ENCODE assay signal across 14 mouse cellular contexts in the genomic region with DNA sequence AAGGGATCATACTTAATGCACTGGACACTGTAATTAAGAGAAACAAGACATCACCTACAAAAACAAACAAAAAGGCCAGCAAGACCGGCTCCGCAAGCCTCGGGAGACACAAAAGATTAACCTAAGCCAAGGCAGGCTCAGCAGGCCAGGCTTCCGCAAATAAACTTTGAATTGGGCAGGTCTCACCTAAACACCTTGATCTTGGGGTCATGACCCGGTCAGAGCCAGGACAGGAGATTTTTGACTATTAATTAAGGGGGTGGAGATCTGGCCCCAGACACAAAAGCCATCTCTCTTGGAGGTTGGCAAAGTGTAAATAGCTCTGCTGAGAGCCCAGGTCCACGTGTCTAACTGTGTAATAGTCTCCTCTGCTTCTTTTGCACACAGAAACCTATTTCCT. TPM values are rescaled to one million over a fixed set of nuclear protein-coding genes. Genes with fewer than 3 reads are reported as not detected.
DNase-seq lines count a peak whose midpoint lies in the region; ATAC-seq and TF ChIP-seq lines count a peak whose summit lies in the region.
"Had no signal": no experiment of that assay in that cellular context is flagged by ENCODE, and none has a peak within 500 bp of the region (broad histone marks: within the 10 kb centered on the region; RNA-seq: fewer than 3 reads in every experiment).

No protein-coding gene starts in this region.

- no peak overlapping the region for H3K27ac ChIP-seq in hindbrain, embryonic 10.5 days
- no peak overlapping the region for H3K27ac ChIP-seq in hindbrain, postnatal 0 days
- no peak overlapping the region for H3K27ac ChIP-seq in embryonic facial prominence, embryonic 11.5 days (replicated peaks; ENCODE audit: low read depth, low read length)
- H3K27ac ChIP-seq: embryonic facial prominence, embryonic 12.5 days had no signal

- H3K4me1 ChIP-seq in hindbrain, embryonic 10.5 days (replicated peaks), result peaks cover 12% of the 10 kb centered on the region
- no peaks in the 10 kb centered on the region for H3K4me1 ChIP-seq in hindbrain, postnatal 0 days (ENCODE audit: insufficient read depth, low read length)
- no peaks in the 10 kb centered on the region for H3K4me1 ChIP-seq in embryonic facial prominence, embryonic 11.5 days (ENCODE audit: control insufficient read depth, insufficient read depth, low read length)

- H3K9ac ChIP-seq in hindbrain, postnatal 0 days (replicated peaks; ENCODE audit: low read length), result no peak overlapping the region
- H3K9ac ChIP-seq in embryonic facial prominence, embryonic 11.5 days (replicated peaks; ENCODE audit: low read length), result no peak overlapping the region
- H3K9ac ChIP-seq: embryonic facial prominence, embryonic 12.5 days had no signal

- no peak for ATAC-seq in hindbrain, postnatal 0 days
- no peak for ATAC-seq in embryonic facial prominence, embryonic 11.5 days (replicated peaks; ENCODE audit: insufficient number of reproducible peaks, low FRiP score, low TSS enrichment, low read depth)
- ATAC-seq: Patski had no signal

- no peaks in the 10 kb centered on the region for H3K9me3 ChIP-seq in hindbrain, embryonic 10.5 days
- no peaks in the 10 kb centered on the region for H3K9me3 ChIP-seq in hindbrain, postnatal 0 days (ENCODE audit: low read length)
- no peaks in the 10 kb centered on the region for H3K9me3 ChIP-seq in embryonic facial prominence, embryonic 11.5 days (replicated peaks; ENCODE audit: control insufficient read depth, low read length)
- H3K9me3 ChIP-seq: embryonic facial prominence, embryonic 12.5 days; megakaryocyte, embryonic 14.5 days had no signal

- H3K36me3 ChIP-seq in hindbrain, embryonic 10.5 days, result peaks cover 32% of the 10 kb centered on the region
- no peaks in the 10 kb centered on the region for H3K36me3 ChIP-seq in hindbrain, postnatal 0 days (ENCODE audit: insufficient read depth, low read length)
- H3K36me3 ChIP-seq in embryonic facial prominence, embryonic 11.5 days (replicated peaks; ENCODE audit: control insufficient read depth, insufficient read depth, low read depth, low read length), result no peaks in the 10 kb centered on the region

- TF ChIP-seq CTCF in hindbrain, postnatal 0 days (IDR thresholded peaks at IDR 0.05; ENCODE audit: low read depth), result no peak

- WGBS in hindbrain, embryonic 10.5 days, result 17% methylated on average over 6 of the region's 6 CpGs
- 25% methylated on average over 6 of the region's 6 CpGs for WGBS in hindbrain, postnatal 0 days
- WGBS in embryonic facial prominence, embryonic 11.5 days, result 21% methylated on average over 6 of the region's 6 CpGs

- H3K27me3 ChIP-seq in hindbrain, embryonic 10.5 days (ENCODE audit: insufficient read depth, poor library complexity, severe bottlenecking), result no peaks in the 10 kb centered on the region
- no peaks in the 10 kb centered on the region for H3K27me3 ChIP-seq in hindbrain, postnatal 0 days (ENCODE audit: insufficient read depth, low read length)
- no peaks in the 10 kb centered on the region for H3K27me3 ChIP-seq in embryonic facial prominence, embryonic 11.5 days (ENCODE audit: control insufficient read depth, insufficient read depth, low read length)
- H3K27me3 ChIP-seq: embryonic facial prominence, embryonic 12.5 days; megakaryocyte, embryonic 14.5 days; Patski had no signal

- H3K4me2 ChIP-seq in hindbrain, postnatal 0 days (ENCODE audit: low read depth, low read length), result no peak overlapping the region
- H3K4me2 ChIP-seq in embryonic facial prominence, embryonic 11.5 days (ENCODE audit: low read depth, low read length), result no peak overlapping the region
- H3K4me2 ChIP-seq: embryonic facial prominence, embryonic 12.5 days had no signal

- H3K4me3 ChIP-seq in hindbrain, embryonic 10.5 days, result no peak overlapping the region
- H3K4me3 ChIP-seq in hindbrain, postnatal 0 days (ENCODE audit: low read length), result no peak overlapping the region
- no peak overlapping the region for H3K4me3 ChIP-seq in embryonic facial prominence, embryonic 11.5 days (ENCODE audit: low read depth, low read length)
- H3K4me3 ChIP-seq: embryonic facial prominence, embryonic 12.5 days; megakaryocyte, embryonic 14.5 days had no signal

- peak; percentile 3 for DNase-seq in hindbrain, embryonic 10.5 days (ENCODE audit: low spot score)
- DNase-seq in hindbrain, postnatal 0 days (ENCODE audit: low spot score), result no peak
- DNase-seq in ES-CJ7 (ENCODE audit: low read depth, low spot score), result peak; percentile 98
- DNase-seq in embryonic facial prominence, embryonic 11.5 days (ENCODE audit: low spot score), result peak; percentile 11
- peak; percentile 22 for DNase-seq in kidney, postnatal 10 days
- DNase-seq in thymus, postnatal 10 days (ENCODE audit: low spot score in 2 of 2), result no peak
- DNase-seq in adrenal gland, postnatal 25 days, result no peak
- DNase-seq in thymus, postnatal 25 days, result no peak
- DNase-seq: adrenal gland, postnatal 36 days; cerebellum, adult 11 months; heart, postnatal 36 days had no signal

RNA-seq across cellular contexts. Expression of gene Tet2, which starts 10.9 kb away (rescaled TPM):
- polyA plus RNA-seq in hindbrain, embryonic 10.5 days (2016; fragmentation: Nextera tagmentation; extraction: Ambion mirVana), result 16.1 and 20.9 TPM in 2 replicates
- total RNA-seq in hindbrain, postnatal 0 days (2014; rRNA removed), result 26.5 and 26.9 TPM in 2 replicates
- 15.4 and 17.7 TPM in 2 replicates for polyA plus RNA-seq in hindbrain, postnatal 0 days (2015; fragmentation: Nextera tagmentation; extraction: Ambion mirVana)
- polyA plus RNA-seq in embryonic facial prominence, embryonic 11.5 days (2014; fragmentation: Nextera tagmentation; extraction: Ambion mirVana), result 11.6 and 13.5 TPM in 2 replicates
- 41.9 and 53.8 TPM in 2 replicates for total RNA-seq in adrenal gland, postnatal 25 days (2021)

Comparison
In these comparisons a context has a peak if more than half of its experiments do, and no peak if none do; other contexts are left out.
1. DNase-seq: peak in hindbrain, embryonic 10.5 days (single experiment), ES-CJ7 (single experiment), embryonic facial prominence, embryonic 11.5 days (single experiment) and kidney, postnatal 10 days (single experiment); none in hindbrain, postnatal 0 days (single experiment), thymus, postnatal 10 days (0 of 2), adrenal gland, postnatal 25 days (single experiment) and thymus, postnatal 25 days (single experiment).